Mouse (Mus musculus) heart, adult 2 months (tissue): Measurements from ENCODE around the gene Pold2. TPM values are rescaled to one million over a fixed set of nuclear protein-coding genes. Genes with fewer than 3 reads are reported as not detected.

Experiments used
- DNase-seq, 2 experiments: peaks; one replicate each; pipeline ENCODE4 v3.0.0; 2021
- H3K27ac ChIP-seq: fragments of 200-600 bp; 2 replicates; pipeline ENCODE4 v1.8.1; 2022
- H3K27me3 ChIP-seq: fragments of 200-500 bp; 2 replicates; pipeline ENCODE4 v1.6.1; 2012; ENCODE audit warnings: mild to moderate bottlenecking, low read length, inconsistent platforms, mixed read lengths; ENCODE audit not compliant: control insufficient read depth, insufficient read depth
- H3K36me3 ChIP-seq: fragments of 200-500 bp; 2 replicates; pipeline ENCODE4 v1.6.1; 2012; ENCODE audit warnings: low read length, inconsistent platforms; ENCODE audit not compliant: control insufficient read depth, insufficient read depth
- H3K4me1 ChIP-seq: fragments of 200-500 bp; 2 replicates; pipeline ENCODE4 v1.6.1; 2011; ENCODE audit warnings: low read length; ENCODE audit not compliant: control insufficient read depth, insufficient read depth
- H3K4me3 ChIP-seq: fragments of 200-600 bp; 2 replicates; pipeline ENCODE4 v1.8.1; 2022
- H3K79me2 ChIP-seq: fragments of 200-500 bp; replicated peaks from 2 replicates; pipeline ENCODE4 v1.6.1; 2012; ENCODE audit warnings: mild to moderate bottlenecking, inconsistent platforms, low read length, moderate library complexity, mixed read lengths; ENCODE audit not compliant: control insufficient read depth, insufficient read depth
- H3K9ac ChIP-seq: fragments of 200-500 bp; 2 replicates; pipeline ENCODE4 v1.6.1; 2012; ENCODE audit warnings: low read depth, mild to moderate bottlenecking, control low read depth, inconsistent platforms, low read length, mixed read lengths
- CTCF ChIP-seq: fragments of 200-600 bp; IDR thresholded peaks from 2 replicates; pipeline ENCODE4 v1.8.1; 2022; ENCODE audit warnings: antibody characterized with exemption, mild to moderate bottlenecking, moderate library complexity
- EP300 ChIP-seq: fragments of 200-500 bp; IDR thresholded peaks from 2 replicates; pipeline ENCODE4 v1.6.1; 2011; ENCODE audit warnings: low read depth, low read length, control low read depth; ENCODE audit not compliant: insufficient read depth
- POLR2A ChIP-seq: fragments of 200-500 bp; IDR thresholded peaks from 2 replicates; pipeline ENCODE4 v1.6.1; 2011; ENCODE audit warnings: mild to moderate bottlenecking, low read depth, low read length, control low read depth; ENCODE audit not compliant: insufficient read depth
- WGBS: fragments of 180-500 bp; shearing (Covaris S2); methylation state at CpG from one replicate; pipeline ENCODE4 v1.1.7; 2018; 5-methylcytosine and 5-hydroxymethylcytosine counted together
- intact Hi-C: fragments of 180-260 bp; cut with DNase I; formaldehyde crosslinking; loops from one replicate; pipeline ENCODE4 v1.15.1; 2025
- polyA plus RNA-seq: library from polyadenylated mRNA; depleted of rRNA; stranded (reverse); fragments of >200 nt; gene quantifications from 2 replicates; pipeline ENCODE4 v1.2.3, GENCODE M21; 2012
- total RNA-seq, 2 experiments: library from RNA; stranded (reverse); gene quantifications; 2 replicates each; pipeline ENCODE4 v1.2.3; 2021

The Pold2 gene
- total and polyA plus RNA-seq, 3 experiments, result 30.9 to 58.1 (median 42.6) TPM

- no peaks in the 10 kb centered on the region for H3K79me2 ChIP-seq
- TF ChIP-seq EP300, result no peak
- intact Hi-C loops, result no loop called here
- no peak for DNase-seq
- no peaks in the 10 kb centered on the region for H3K27me3 ChIP-seq
- 34% methylated on average over 6 of the region's 6 CpGs for WGBS
- H3K9ac ChIP-seq, result no peak overlapping the region
- H3K4me1 ChIP-seq, result no peaks in the 10 kb centered on the region
- no peaks in the 10 kb centered on the region for H3K36me3 ChIP-seq
- H3K4me3 ChIP-seq, result no peak overlapping the region
- no peak overlapping the region for H3K27ac ChIP-seq
Observed at GRCm38 (mm10) chr11:5902390-5902789, 24.3 kb upstream of the Pold2 start.

DNA sequence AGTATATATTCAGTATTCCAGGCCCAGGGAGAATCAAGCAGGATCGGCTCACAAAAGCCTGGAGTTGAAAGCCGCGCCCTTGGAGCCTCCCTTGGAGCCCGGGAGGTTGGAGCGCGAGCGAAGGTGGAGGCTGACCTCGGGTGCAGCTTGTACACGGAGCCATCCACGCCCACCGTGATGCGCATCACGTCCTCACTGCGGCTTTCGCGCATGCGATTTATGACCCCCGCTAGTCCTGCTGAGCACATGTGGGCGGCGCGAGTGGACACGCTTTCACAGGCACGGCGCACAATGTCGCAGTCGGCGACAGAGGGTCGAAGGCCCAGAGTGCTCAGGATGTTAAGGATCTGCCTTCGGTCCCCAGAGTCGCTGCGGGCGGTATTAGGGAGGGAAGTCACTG is 23.9 kb upstream of the Pold2 start:
- H3K4me3 ChIP-seq, result no peak overlapping the region
- no peak overlapping the region for H3K27ac ChIP-seq
- DNase-seq, result peak in 1 of 2 experiments; percentile 35
- H3K36me3 ChIP-seq, result no peaks in the 10 kb centered on the region
- 0 out of 2 replicates have a peak overlapping the region, but pooled peaks have one; percentile 4 for H3K9ac ChIP-seq
- intact Hi-C loops, result no loop called here
- 14% methylated on average over 32 of the region's 32 CpGs for WGBS
- no peaks in the 10 kb centered on the region for H3K27me3 ChIP-seq
- H3K79me2 ChIP-seq, result no peaks in the 10 kb centered on the region
- H3K4me1 ChIP-seq, result no peaks in the 10 kb centered on the region
- TF ChIP-seq EP300 (no peak), CTCF (no peak), POLR2A (no peak)

DNA sequence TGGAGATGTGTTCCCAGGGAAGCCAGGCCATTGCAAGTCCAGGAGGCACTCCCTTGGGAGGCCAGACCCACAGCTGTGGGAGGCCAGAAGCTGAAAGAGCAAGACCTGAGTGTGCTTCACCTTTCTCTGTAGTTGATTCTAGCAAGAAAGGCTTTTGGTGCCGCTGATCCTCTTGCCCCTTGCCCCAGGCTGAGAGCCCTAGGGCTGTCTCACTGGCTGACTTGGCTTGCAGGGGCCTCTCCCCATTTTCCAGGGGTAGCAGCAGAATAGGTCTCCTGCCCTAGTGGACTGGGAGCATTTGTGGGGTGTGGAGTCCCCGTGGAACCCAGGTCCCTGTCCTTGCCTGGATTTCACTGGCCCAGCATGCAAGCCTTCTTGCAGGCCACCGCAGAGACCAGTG is 23.2 kb upstream of the Pold2 start:
- 51% methylated on average over 3 of the region's 3 CpGs for WGBS
- no peak overlapping the region for H3K4me3 ChIP-seq
- TF ChIP-seq EP300, result no peak
- no peak for TF ChIP-seq CTCF
- no peak for TF ChIP-seq POLR2A
- no peaks in the 10 kb centered on the region for H3K79me2 ChIP-seq
- H3K4me1 ChIP-seq, result no peaks in the 10 kb centered on the region
- H3K36me3 ChIP-seq, result no peaks in the 10 kb centered on the region
- H3K27me3 ChIP-seq, result 0 out of 2 replicates have a peak, but pooled peaks cover 2% of the 10 kb centered on the region
- intact Hi-C loops, result no loop called here
- DNase-seq, result no peak
- no peak overlapping the region for H3K27ac ChIP-seq
- H3K9ac ChIP-seq, result no peak overlapping the region

DNA sequence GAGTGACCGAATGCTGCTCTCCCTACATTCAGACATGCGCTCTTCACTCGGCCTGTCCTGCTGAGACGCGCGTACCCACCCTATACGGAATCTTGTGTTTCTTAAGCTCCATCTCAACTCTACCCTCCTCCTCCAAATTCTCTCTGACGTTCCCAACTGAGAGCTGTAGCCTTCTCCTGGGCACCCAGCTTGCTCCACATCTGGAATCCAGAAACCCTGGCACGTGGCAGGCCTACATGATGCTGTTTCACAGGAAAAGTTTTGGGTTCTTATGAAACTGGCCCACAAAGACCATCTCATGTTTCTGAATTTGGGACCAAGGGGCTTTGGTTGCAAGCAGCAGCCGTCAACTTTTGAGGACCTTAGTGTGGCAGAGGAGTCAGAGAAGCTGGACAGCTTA is 21.2 kb upstream of the Pold2 start:
- no peak overlapping the region for H3K27ac ChIP-seq
- no peaks in the 10 kb centered on the region for H3K4me1 ChIP-seq
- H3K79me2 ChIP-seq, result no peaks in the 10 kb centered on the region
- H3K27me3 ChIP-seq, result 0 out of 2 replicates have a peak, but pooled peaks cover 2% of the 10 kb centered on the region
- TF ChIP-seq EP300 (no peak), CTCF (no peak), POLR2A (no peak)
- intact Hi-C loops, result no loop called here
- no peak overlapping the region for H3K4me3 ChIP-seq
- 96% methylated on average over 10 of the region's 10 CpGs for WGBS
- no peak overlapping the region for H3K9ac ChIP-seq
- DNase-seq, result no peak
- H3K36me3 ChIP-seq, result no peaks in the 10 kb centered on the region

GRCm38 (mm10) chr11:5898531-5898930 is 20.4 kb upstream of the Pold2 start, which contains the start of gene Myl7:
Gene Myl7, minus strand, starts transcription at chr11:5898782.
- no peak for DNase-seq
- Histone ChIP-seq H3K4me3 (no peak within 1 kb of the TSS), H3K4me1 (no peaks in the 10 kb centered on the region), H3K9ac (peak within 1 kb of the TSS; percentile 17; the same call in 1 of the 2 replicates), H3K79me2 (no peaks in the 10 kb centered on the region), H3K27me3 (0 out of 2 replicates have a peak, but pooled peaks cover 2% of the 10 kb centered on the region), H3K36me3 (no peaks in the 10 kb centered on the region), H3K27ac (peak within 1 kb of the TSS; percentile 15; the same call in 1 of the 2 replicates)
- TF ChIP-seq POLR2A (no peak; the same call in 1 of the 2 replicates), EP300 (0 out of 2 replicates have a peak, but pooled peaks have one; percentile 8)
- intact Hi-C loops, result no loop called here
- WGBS, result 67% methylated on average over 5 of the region's 5 CpGs

DNA sequence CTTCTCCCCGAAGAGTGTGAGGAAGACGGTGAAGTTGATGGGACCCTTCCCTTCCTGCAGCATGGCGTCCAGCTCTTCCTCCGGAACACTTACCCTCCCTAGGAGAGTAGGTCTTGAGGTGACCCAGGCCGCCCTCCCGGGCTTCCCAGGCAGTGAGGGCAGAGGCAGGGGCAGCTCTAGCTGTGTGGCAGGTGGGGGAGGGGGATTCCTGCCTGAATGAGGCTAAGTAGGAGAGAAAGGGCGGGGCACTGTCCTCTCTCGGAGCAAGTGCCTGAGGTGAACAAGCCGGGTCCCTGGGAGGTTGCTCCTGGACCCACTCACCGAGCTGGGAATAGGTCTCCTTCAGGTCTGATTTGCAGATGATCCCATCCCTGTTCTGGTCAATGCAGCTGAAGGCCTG is 19.7 kb upstream of the Pold2 start:
- H3K27ac ChIP-seq, result peak overlapping the region; percentile 9; the same call in 1 of the 2 replicates
- H3K4me1 ChIP-seq, result no peaks in the 10 kb centered on the region
- H3K9ac ChIP-seq, result no peak overlapping the region
- H3K27me3 ChIP-seq, result 0 out of 2 replicates have a peak, but pooled peaks cover 2% of the 10 kb centered on the region
- H3K36me3 ChIP-seq, result no peaks in the 10 kb centered on the region
- H3K79me2 ChIP-seq, result no peaks in the 10 kb centered on the region
- DNase-seq, result no peak
- WGBS, result 31% methylated on average over 10 of the region's 10 CpGs
- TF ChIP-seq CTCF (no peak), EP300 (no peak), POLR2A (0 out of 2 replicates have a peak, but pooled peaks have one; percentile 10)
- intact Hi-C loops, result no loop called here
- H3K4me3 ChIP-seq, result no peak overlapping the region
